Mouse (Mus musculus): ENCODE data around the gene Rbp2.

Rbp2 gene

GRCm38 (mm10) chr9:98485815-98486214 lies at the start of gene Rbp2:
Gene Rbp2, plus strand, starts transcription at chr9:98486115.
- DNase-seq (ENCODE audit: low read depth) = no peak

- DNase-seq (ENCODE audit: low read depth) = no peak
Observed at GRCm38 (mm10) chr9:98437819-98438218, 48.1 kb upstream of the Rbp2 start.

DNA sequence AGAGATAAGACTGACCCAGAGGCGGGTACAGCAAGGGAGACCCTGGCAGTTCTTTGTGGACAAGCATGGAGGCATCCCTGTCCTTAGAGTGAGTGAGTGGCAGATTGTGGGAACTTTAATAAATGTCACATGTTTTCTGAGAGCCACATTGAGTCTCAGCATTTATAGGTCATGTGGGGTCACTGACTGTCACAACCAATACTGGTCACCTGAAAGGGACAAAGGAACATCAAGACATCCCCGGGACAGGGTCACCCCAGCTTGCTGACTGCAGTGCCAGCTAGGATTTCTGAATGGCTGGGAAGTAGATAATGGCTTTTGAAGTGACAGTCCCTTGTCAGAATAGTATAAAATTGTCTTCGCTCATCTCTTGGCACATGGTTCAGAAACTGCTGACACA lies 46.8 kb upstream of the Rbp2 start:
- no peak for DNase-seq (ENCODE audit: low read depth)

DNA sequence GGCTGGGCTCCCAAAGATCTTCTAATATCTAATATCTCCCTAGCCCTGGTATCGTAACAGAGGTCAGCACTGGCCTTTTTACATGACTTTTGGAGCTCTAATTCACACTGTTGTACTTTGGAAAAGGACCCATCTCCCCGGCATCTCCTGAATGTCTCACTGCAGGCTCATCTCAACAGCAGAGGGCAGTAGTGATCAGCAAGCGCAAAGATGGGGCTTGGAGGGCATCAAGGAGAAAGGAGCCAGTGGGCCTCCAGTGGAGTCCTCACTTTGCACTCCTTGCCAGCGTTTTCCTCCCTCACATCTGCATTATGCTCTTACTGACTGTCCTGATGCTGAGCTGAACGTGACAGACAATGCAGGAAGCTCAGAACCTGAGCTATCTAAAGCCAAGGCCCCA lies 43.3 kb upstream of the Rbp2 start:
- DNase-seq (ENCODE audit: low read depth) = no peak

DNA sequence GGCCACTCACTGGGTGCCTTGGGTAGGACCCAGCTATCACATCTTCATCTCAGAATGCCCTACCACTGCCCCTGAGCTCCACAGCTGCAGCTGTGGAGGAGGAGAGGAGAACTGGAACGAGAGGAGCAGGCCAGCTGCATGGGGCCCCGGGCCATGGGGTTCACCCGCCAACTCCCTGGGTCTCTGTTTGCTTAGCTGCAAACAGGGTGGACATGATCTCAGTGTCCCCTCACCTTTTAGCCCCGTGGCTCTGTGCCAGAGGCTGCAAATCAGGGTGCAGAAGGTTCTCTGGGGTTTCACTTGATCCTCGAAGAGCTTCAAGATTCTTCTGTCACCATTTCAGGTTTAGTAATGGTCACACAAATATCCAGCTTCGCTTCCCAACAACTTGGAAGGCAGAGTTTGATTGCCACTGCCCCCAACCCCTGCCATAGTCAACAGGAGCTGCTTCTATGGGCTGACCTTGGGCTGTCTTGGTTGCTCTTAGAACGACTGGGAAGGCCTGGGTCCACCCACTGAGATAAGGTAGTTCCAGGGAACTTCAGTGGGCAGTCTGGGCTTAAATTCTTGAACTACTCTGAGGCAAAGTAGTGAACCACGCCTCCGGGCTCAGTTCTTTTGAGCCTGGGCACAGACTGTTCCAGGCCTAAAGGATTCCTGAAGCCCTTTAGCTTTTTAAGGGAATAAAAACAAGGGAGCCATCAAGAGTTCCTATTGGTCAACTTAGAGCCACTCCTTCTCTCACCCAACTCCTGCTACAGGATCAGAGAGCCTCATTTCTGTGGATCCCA lies 40.4 kb upstream of the Rbp2 start:
- no peak for DNase-seq (ENCODE audit: low read depth)

DNA sequence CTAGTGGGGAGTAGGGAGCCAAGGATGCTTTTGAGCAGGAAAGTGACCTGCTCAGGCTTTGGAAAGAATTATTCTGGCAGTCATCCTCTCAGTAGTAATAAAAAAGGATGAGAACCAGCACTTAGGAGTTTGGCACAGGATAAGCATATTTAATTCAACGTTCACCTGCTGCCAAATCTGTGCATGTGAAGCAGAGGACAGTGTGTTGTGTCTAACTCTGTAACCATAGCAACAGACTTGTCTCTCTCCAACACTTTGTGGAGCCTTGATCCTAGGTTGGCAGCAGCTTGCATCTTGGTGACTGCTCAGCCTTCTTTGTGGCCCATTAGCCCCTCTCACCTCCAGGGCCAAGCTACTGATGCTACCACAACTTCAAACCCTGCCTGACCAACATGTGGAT lies 34.9 kb upstream of the Rbp2 start:
- no peak for DNase-seq (ENCODE audit: low read depth)

- no peak for DNase-seq (ENCODE audit: low read depth)
Observed at GRCm38 (mm10) chr9:98466709-98467108, 19.2 kb upstream of the Rbp2 start.

DNA sequence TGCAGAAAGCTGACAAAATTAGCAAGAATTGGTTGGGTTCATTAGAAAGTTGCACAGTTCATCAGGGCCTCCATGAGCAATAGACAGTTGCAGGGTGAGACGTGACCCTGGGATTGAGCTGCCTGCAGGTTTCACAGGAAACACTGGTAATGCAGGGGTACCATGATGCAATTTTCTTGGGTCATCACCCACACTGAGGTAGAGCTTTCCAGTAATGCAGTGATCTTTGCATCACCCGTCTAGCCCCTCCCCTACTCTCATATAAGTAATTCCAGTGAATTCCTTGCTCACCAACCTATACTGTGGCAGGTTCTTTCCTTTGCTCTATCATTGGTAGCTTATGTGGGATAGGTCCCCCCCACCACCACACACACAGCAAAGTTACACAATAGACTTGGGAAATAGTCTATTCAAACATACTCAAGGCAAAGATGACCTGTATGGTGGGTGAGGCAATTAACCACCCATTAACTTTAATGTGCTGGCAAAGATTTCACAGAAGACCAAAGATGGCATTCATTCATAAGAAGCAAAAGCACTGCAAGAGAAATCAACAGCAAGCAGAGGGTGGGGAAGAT lies 5.7 kb upstream of the Rbp2 start:
- DNase-seq (ENCODE audit: low read depth) = no peak

DNA sequence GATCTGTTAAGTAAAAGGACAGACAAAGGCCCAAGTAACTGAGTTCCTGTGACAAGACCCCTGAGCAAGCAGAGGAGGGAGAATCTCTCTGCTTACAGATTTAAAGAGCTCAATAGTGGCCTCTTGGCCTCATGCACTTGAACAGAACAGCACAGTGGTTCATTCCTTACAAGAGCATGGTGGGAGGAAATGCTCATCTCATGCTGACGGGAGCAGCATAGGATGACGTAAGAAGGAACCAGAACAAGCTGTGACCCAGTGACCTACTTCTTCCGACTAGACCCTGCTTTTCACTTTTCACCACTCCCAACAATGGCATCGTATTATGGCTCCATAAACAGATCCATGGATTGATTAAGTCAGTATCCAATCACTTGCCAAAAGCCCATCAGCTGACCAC lies 3.7 kb upstream of the Rbp2 start:
- no peak for DNase-seq (ENCODE audit: low read depth)

- no peak for DNase-seq (ENCODE audit: low read depth)
Observed at GRCm38 (mm10) chr9:98485020-98485419, 895 bp upstream of the Rbp2 start.

- no peak for DNase-seq (ENCODE audit: low read depth)
Observed at GRCm38 (mm10) chr9:98487273-98487672, 1.4 kb downstream of the Rbp2 start.

DNA sequence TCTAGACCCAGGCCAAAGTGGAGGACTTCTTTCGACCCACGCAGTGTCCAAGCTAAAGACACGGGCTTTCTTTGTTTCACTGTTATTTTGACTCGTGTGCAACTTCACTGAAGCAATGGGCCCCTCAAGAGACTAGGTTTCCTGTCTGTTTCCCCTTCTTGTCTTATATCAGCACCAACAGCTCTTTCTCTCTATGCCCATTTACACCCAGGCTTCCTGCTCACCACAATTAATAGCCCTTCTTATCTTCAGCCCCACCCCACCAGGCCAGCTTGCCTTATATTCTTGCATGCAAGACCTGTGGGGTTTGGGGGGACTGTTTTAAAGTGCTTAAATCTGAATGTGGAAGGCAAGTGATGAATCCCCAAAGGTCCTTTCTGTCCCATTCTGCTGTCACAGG lies 3.6 kb downstream of the Rbp2 start:
- DNase-seq (ENCODE audit: low read depth) = no peak

DNA sequence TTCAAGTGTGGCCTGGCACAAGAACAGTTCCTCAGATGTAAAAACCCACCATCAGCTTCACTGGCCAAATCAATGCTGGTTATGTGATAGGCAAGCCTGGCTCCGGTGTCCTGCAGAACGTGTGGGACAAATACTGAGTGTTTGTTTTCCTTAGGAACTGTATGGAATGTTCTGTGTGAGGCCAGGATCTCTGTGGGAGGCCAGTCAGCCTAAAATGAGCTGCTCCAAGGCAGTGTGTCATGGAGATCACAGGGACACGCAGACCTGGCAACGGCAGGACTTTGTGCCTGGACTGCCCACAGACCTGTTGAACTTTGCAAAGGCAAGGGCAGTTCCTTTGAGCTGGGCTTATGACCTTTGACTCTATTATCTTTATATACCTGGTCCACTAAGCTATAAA lies 4.2 kb downstream of the Rbp2 start:
- no peak for DNase-seq (ENCODE audit: low read depth)

- DNase-seq (ENCODE audit: low read depth) = no peak
Observed at GRCm38 (mm10) chr9:98491071-98491470, 5.2 kb downstream of the Rbp2 start.

DNA sequence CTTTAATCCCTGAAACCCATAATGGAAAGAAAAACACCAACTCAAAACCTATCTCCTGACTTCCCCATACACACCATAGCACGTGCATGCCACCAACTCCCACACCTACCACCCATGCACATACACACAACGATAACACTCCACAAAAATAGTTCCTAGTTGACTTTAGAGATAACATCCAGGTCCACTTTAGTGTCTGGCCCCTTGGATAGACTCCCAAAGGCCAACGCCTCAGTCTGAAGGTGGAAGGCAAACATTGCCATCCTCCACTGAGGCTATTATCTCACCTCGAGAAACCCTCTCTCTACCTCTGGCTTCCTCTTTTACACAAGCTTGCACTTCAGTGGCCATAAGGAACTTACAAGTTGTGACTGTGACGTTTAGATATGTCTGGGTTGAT lies 6.3 kb downstream of the Rbp2 start:
- no peak for DNase-seq (ENCODE audit: low read depth)

DNA sequence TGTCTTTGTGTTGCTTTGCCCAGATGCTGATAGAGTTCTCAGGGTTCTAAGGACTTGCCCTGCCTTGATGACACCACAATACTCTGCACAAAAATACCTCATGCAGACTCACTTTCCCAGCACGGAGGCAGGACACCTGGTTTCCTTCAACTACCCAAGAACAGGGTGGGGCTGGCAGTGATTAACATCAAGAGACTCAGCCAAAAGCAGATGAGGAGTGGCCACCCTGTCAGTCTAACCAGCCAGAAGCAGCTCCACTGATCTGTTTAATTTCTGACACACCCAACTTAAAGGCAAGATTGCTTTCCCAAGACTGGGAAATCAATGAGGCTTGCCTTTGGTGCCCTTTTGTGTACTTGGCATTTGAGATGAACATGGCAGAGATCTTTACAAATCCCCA lies 6.9 kb downstream of the Rbp2 start:
- no peak for DNase-seq (ENCODE audit: low read depth)

GRCm38 (mm10) chr9:98497157-98497556 lies 11.2 kb downstream of the Rbp2 start:
- no peak for DNase-seq (ENCODE audit: low read depth)

DNA sequence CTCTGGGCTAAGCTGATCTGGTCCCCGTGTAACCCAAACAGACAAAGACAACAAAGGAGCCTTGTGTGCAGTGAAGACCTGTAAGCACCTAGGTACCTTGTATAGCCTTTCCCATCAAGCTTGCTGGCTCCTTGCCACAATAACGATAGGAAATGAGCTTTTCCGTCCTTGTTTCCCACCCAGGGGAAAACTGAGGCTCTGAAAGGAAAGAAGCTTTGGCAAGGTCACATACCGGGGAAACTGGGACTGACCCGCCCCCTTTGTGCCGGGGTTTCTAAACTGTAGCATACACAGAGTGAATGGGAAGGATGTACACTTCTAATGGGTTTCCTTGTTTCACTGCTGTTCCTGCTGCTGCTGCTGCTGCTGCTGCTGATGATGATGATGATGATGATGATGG lies 12.1 kb downstream of the Rbp2 start:
- no peak for DNase-seq (ENCODE audit: low read depth)

GRCm38 (mm10) chr9:98498717-98499268 lies 12.9 kb downstream of the Rbp2 start:
- no peak for DNase-seq (ENCODE audit: low read depth)

DNA sequence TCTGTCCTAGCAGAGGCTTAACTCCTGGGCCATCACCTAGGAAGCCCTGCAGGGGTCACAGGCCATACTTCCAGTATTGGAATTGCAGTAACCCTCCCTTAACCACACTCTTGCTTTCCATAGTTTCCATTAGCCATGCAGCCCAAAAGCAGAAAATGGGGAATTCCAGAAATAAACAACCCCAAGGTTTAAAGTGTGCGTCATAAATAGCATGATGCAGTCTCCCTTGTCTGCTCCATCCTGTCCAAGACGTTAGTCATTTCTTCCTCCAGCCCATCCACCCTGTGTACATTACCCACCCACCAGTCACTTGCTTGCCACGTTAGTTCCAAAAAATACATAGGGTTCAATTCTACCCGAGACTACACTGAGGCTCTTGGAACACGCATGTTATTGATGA lies 13.7 kb downstream of the Rbp2 start:
- DNase-seq (ENCODE audit: low read depth) = no peak

GRCm38 (mm10) chr9:98507480-98507879 lies 21.6 kb downstream of the Rbp2 start:
- no peak for DNase-seq (ENCODE audit: low read depth)

GRCm38 (mm10) chr9:98510363-98511055 lies 24.6 kb downstream of the Rbp2 start:
- DNase-seq (ENCODE audit: low read depth) = no peak

GRCm38 (mm10) chr9:98523872-98524271 lies 38.0 kb downstream of the Rbp2 start:
- DNase-seq (ENCODE audit: low read depth) = no peak
